Mouse (Mus musculus): Measurements from ENCODE around the gene Jph2.
A peak's percentile ranks its signal among the peaks of the same experiment; 100 is the strongest.

Gene Jph2

GRCm38 (mm10) chr2:163397905-163398304 lies at the start of gene Jph2:
Jph2 (minus strand) TSS chr2:163397993.
- DNase-seq (ENCODE audit: low spot score in 2 of 2) = no peak

DNA sequence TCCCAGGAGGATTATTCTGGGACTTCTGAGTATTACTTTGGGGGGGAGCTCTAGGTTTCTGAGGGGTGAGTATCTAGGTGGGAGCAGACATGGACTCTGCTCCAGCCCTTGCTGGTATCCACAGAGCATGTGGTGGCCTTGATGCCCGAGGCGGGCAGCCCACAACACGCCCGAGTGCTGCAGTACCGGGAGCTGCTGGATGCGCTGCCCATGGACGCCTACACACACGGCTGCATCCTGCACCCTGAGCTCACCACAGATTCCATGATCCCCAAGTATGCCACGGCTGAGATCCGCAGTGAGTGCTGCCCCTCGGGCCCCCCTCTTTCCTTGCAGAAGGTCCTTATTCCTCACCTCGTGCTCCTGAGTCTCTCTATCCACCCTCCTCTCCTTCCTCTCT lies 49.6 kb upstream of the Jph2 start:
- no peak for DNase-seq (ENCODE audit: low spot score in 2 of 2)

- DNase-seq (ENCODE audit: low spot score in 2 of 2) = no peak
These were observed 46.2 kb upstream of the Jph2 start for GRCm38 (mm10) chr2:163444017-163444416.

DNA sequence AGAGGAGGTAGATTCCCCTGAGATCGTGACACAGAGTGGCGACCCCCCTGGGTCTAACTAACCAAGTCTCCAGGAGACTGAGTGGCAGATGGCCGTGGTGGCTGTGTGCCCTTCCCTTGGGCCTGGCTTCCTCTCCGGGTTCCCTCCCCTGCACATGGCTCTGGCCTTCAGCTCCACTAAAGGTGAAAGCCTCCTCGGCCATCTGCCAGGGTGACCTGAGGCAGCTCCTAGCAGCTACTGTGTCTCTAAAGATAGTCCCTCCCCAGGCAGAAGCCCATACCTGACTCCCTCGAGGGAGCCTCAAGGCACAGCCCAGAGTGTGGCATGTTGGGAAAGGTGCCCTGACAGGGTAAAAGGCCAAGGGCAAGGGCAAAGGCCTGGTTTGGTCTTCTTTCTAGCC lies 45.8 kb upstream of the Jph2 start:
- DNase-seq (ENCODE audit: low spot score in 2 of 2) = no peak

- DNase-seq (ENCODE audit: low spot score in 2 of 2) = no peak
These were observed 41.7 kb upstream of the Jph2 start for GRCm38 (mm10) chr2:163439488-163439887.

DNA sequence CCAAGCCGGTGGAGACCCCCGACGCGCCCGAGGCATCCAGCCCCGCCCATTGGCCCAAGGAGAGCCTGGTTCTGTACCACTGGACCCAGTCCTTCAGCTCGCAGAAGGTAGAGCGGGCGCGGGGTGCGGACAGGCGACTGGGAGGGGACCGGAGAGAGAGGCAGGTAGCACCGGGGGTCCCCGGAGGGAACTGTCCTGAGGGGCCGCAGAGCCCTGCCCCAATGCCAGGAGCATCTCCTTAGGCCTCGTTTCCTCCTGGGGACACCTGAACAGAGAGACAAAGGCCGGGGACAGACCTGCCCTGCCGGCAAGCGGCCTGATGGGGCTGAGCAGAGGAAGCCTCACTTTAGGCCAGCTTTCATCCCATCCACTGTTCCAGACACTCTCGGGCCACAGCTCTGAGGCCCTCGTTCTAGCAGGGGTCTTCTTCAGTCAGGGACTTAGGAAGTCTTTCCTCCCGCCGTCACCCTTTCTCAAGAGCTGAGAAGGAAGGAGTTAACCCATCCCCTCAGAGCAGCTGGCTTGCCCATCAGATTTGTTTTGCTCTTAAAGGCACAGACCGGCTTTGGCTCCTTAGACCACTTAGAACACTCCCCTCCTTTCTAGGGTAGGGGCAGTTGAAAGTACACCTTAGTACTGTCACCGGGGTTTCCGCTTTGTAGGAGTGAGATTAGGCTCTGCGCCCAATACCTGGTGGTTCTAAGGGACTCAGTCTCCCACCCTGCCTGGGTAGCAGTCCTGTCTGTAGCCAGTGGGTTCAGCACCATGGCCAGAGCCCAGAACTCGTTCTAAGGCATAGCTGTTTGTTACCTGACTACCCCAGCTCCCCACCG lies 41.0 kb upstream of the Jph2 start:
- no peak for DNase-seq (ENCODE audit: low spot score in 2 of 2)

DNA sequence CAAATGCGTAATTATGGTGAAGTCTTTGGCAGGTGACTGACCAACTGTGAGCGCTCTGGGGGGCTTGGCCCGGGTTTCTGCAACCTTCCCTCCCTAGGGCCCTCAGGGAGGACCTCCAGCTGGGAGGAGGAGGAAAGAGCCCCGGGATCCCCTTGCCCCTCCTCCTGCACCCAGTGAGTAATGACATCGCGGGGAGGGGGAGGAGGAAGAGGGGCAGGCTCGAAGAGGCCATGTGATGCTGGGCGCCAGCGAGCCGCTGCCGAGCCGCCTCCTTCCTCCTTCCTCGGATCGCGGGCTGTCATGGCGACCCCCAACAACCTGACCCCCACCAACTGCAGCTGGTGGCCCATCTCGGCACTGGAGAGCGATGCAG lies 40.4 kb upstream of the Jph2 start, which contains the start of gene Gdap1l1:
Gene Gdap1l1 (plus strand): TSS at position 231 of the 373 bp plus-strand sequence.
- no peak for DNase-seq (ENCODE audit: low spot score in 2 of 2)

DNA sequence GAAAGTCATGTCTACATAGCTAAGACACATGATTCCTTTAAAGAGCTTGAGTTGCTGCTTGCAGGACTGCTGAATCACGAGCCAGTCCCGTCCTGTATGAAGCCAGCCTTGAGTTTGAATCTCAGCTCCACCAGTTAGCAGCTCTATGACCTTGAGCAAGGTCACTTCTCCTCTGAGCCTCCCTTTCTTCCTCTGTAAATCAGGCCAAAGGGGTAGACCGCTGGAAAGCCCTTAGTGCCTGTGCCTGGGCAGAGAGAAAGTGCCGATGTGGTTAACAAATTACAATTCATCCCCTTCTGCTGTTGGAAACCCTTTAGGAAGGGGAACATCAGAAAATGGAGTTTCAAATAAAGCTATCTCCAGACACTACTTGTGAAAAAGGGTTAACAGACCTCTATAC lies 40.0 kb upstream of the Jph2 start:
- no peak for DNase-seq (ENCODE audit: low spot score in 2 of 2)

DNA sequence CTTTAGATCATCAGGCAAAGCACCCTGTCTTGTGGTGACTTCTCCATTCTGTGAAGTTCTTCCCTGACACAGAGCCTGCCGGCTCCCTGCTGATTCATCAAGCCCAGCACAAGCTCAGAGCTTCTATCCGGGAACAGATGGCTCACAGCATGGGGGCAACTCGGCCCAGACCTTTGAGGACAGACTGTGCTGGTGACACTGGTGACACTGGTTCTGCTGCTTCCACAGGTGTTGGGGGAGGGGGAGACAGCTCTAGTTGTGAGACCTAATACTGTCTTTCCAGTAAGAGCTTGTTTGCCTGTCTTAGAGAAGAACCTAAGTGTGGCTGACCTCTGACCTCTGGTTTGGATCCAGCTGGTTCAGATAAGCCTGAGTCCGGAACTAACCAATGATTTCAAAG lies 36.2 kb upstream of the Jph2 start:
- DNase-seq (ENCODE audit: low spot score in 2 of 2) = no peak

DNA sequence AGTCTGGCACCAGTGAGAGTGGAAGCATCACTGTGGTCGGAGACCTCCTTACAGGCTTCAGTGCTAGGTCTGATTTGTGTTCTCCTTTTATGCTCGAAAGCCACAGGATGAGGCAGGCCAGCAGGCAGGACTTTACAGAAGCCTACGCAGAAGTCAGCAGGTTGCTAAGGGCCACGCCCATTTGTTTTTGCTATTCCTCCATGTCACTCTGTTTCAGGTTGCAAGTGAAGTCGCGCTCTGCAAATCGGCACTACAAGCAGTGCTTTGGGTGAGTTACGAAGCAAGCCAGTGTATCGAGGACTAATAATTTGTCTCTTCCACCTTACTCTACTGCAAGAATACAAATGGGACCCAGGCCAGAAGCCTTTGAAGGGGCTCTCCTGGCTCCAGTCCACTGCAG lies 33.5 kb upstream of the Jph2 start:
- DNase-seq (ENCODE audit: low spot score in 2 of 2) = no peak

- no peak for DNase-seq (ENCODE audit: low spot score in 2 of 2)
These were observed 30.7 kb upstream of the Jph2 start for GRCm38 (mm10) chr2:163428346-163429011.

DNA sequence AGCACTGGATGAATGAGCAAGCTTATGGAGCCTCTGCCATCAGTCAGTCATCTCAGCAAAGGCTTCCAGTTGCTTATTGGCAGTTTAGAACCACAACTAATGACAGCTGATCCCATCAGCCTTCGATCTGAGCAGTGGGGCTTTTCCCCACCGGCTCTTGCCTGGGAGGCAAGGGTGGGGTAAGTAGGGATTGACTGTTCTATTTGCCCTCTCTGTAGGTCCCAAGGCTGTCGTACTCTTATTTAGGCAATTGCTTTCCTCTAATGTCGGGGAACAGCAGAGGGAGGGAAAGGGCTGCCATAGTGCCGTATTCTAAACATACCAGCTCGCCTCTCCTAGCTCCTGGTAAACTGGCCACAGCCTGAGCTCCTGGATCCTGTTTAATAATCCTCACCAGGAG lies 26.8 kb upstream of the Jph2 start, which contains the start of gene Oser1:
Gene Oser1 (minus strand): TSS at position 101 of the 400 bp plus-strand sequence.
- DNase-seq (ENCODE audit: low spot score in 2 of 2) = no peak

GRCm38 (mm10) chr2:163422895-163423660 lies 25.3 kb upstream of the Jph2 start:
- no peak for DNase-seq (ENCODE audit: low spot score in 2 of 2)

DNA sequence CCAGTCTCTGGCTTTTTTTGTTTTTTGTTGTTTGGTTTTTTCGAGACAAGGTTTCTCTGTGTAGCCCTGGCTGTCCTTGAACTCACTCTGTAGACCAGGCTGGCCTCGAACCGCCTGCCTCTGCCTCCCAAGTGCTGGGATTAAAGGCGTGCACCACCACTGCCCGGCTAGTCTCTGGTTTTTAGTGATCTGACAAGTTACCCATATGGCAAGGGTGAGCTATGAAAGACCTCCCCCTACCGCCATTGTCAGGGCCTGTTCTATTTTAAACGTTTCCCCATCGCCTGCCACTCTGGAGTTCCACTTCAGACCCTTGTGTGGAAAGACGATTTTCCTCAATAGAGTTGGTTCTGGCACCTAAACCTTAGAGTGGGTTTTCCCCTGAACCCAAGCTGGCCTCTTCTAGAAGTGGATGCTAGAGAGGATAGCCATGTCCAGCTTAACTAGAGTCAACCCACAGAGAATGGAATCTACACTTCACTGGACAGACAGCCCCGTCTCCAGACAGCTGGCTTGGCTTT lies 22.6 kb upstream of the Jph2 start:
- DNase-seq (ENCODE audit: low spot score in 2 of 2) = no peak

- peak; percentile 99 to 100 for DNase-seq (ENCODE audit: low spot score in 2 of 2)
These were observed 21.7 kb upstream of the Jph2 start for GRCm38 (mm10) chr2:163419346-163420045.

DNA sequence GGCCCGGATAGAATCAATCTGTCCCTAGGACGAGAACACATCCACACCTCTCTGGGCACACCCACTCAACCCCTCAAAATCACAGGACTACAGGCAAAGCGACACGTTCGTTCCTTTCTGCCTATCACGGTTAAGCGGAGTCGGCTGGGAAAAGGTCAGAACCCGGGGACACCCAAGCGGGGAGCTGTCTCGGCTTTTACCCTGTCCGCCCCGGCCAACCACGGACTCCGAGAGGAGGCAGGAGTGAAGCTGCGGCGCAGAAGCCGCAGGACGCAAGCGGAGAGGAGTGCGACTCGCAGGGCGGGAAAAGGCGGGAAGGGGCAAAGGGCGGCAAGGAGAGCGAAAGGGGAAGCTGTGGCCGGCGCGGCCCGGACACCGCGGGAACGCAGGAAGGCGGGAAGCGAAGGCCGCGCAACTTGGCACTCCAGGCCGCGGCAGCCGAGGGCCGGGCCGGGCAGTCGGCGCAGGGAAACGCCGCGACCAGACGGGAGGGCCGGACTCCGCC lies 21.1 kb upstream of the Jph2 start:
- no peak for DNase-seq (ENCODE audit: low spot score in 2 of 2)

DNA sequence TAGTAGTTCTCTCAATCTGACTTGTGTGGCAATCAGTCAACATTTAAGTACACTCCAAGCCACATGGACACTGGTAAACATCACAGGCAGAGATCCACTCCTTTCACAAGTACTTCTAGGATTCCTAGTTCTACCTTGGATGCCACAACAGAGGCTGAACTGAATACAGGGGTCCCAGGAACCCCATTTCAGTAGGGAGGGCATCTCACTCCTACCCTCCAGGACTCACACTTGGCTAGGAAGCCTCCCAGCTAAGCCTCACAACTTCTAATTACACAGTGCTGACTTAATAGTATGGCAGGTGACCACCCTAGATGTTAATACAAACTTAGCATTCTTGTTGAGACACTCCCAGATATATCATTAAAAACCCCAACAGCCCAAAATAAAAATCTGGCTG lies 20.0 kb upstream of the Jph2 start:
- no peak for DNase-seq (ENCODE audit: low spot score in 2 of 2)

DNA sequence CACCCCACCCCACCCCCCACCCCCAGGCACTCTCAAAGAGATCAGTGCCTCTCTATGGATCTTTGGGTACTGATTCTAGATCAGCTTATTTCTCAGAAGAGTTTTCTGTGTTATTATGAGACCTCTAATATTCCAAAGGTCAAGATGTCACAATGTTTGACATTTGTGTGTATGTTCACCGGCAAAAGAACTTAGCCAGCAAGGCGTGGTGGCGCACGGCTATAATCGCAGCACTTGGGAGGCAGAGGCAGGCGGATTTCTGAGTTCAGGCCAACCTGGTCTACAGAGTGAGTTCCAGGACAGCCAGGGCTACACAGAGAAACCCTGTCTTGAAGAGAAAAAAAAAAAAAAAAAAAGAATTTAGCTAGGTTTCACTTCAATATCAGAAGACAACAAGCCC lies 19.2 kb upstream of the Jph2 start:
- DNase-seq (ENCODE audit: low spot score in 2 of 2) = no peak

GRCm38 (mm10) chr2:163412846-163413590 lies 15.2 kb upstream of the Jph2 start:
- no peak for DNase-seq (ENCODE audit: low spot score in 2 of 2)

GRCm38 (mm10) chr2:163412419-163412818 lies 14.6 kb upstream of the Jph2 start:
- DNase-seq (ENCODE audit: low spot score in 2 of 2) = no peak

DNA sequence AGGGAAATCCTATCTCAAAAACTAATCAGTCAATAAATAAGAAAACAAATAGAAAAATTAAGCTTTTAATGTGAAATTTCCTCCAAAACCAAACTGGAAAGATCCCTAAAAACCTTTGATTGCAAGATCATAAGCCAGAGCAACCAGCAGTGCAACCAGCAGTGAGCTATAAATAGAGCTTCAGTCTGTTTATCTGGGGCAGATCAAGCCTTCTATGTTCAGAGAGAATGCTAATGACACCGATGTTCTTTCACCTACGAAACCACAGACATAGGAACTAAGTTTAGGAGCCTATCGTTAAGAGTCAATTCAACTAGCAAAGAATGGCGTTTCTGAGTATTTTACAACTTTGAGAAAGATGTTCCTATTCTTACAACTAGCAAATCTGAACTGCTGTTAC lies 14.0 kb upstream of the Jph2 start:
- DNase-seq (ENCODE audit: low spot score in 2 of 2) = no peak

Data from spleen, postnatal 36 days (tissue).